Mouse (Mus musculus) macrophage (primary cell): ENCODE data around the gene Fam193b. TPM values are rescaled to one million over a fixed set of nuclear protein-coding genes. Genes with fewer than 3 reads are reported as not detected.
"Not testable (repeated sequence)": the region's sequence is repeated elsewhere in the genome, so short reads cannot be mapped to it uniquely, and the experiment has no call there.

ENCODE experiments used
- H3K27ac ChIP-seq: fragments of 350-480 bp; formaldehyde crosslinking; 2 replicates; pipeline ENCODE4 v1.9.0; 2021
- H3K36me3 ChIP-seq: fragments of 350-480 bp; formaldehyde crosslinking; 2 replicates; pipeline ENCODE4 v1.9.0; 2021; ENCODE audit errors: inconsistent target
- H3K4me3 ChIP-seq: fragments of 350-480 bp; formaldehyde crosslinking; 2 replicates; pipeline ENCODE4 v1.9.0; 2021; ENCODE audit errors: inconsistent target
- H3K79me2 ChIP-seq: fragments of 350-480 bp; formaldehyde crosslinking; 2 replicates; pipeline ENCODE4 v1.9.0; 2021; ENCODE audit errors: inconsistent target
- WGBS: methylation state at CpG from one replicate; pipeline ENCODE4 v1.1.7; 2026; ENCODE audit warnings: inconsistent platforms; ENCODE audit not compliant: missing documents; 5-methylcytosine and 5-hydroxymethylcytosine counted together
- polyA plus RNA-seq: library from polyadenylated mRNA; stranded (reverse); fragments of 250-400 nt; gene quantifications from 3 replicates; pipeline ENCODE4 v1.2.4, GENCODE M21; 2018; ENCODE audit warnings: inconsistent platforms

Fam193b gene
- polyA plus RNA-seq, 1 experiment from 2014 or later = 12.9 TPM

DNA sequence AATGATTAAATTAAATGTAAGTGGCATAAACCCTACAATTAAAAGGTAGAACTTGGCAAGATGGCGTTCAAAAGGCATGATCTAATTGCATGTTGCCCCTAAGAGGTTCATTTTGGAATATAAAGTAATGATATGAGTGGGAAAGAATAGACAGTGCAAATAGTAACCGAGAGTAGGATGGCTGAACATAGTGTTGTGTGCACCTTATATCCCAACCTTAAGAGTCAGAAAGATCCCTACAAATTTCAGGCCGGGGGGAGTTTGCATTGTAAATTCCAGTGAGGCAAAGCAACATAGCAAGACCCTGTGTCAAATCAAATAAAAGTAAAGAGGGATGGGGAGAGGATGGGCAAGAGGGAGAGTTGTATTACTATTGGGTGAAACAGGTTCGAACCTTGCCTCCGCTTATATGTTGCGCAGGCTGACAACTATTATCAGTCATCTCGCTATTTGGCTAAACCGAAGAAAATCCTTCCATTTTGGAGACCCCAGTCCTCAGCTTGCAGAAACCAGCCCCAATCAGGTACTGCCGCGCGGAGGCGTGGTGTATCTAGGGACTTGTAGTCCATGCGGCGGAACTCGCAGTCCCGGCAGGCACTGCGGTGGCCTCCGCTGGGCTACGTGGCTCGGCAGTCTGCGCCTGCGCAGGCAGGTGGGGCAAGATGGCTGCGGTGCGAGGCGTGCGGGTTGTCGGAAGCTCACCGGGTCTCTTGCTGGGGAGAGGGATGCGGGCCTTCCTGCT lies 21.8 kb upstream of the Fam193b start:
- Histone ChIP-seq H3K79me2 (peaks cover 21% of the 10 kb centered on the region), H3K36me3 (peaks cover 27% of the 10 kb centered on the region), H3K27ac (peak overlapping the region; percentile 59), H3K4me3 (peak overlapping the region; percentile 98)
- WGBS = 5% methylated on average over 29 of the region's 29 CpGs

DNA sequence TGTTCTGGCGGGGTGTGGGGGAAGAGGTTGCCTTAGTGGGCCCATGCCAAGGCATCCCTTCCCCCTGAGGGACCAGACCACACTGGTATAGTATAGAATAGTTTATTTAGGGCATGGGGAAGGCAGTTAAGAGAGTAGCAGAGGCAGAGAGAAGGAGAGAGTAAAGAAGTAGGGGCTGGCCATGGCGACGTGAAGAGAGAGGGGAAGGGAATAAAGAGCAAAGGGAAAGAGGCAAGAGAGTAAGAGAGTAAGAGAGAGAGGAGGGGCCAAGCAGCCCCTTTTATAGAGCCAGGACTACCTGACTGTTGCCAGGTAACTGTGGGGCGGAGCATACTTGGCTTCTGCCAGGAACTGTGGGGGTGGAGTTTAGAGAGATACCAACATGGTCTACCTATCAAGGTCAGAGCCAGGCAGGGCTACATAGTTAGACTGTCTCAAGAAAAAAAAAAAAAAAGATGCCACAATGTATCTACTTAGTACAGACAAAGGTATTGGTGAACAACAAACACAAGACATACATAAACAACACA lies 21.1 kb upstream of the Fam193b start:
- H3K4me3 ChIP-seq = no peak overlapping the region
- peaks cover 23% of the 10 kb centered on the region for H3K36me3 ChIP-seq
- H3K79me2 ChIP-seq = peaks cover 21% of the 10 kb centered on the region
- H3K27ac ChIP-seq = no peak overlapping the region
- WGBS = 88% methylated on average over 3 of the region's 4 CpGs

GRCm38 (mm10) chr13:55578086-55578485 lies 7.2 kb upstream of the Fam193b start:
- no peaks in the 10 kb centered on the region for H3K36me3 ChIP-seq
- H3K4me3 ChIP-seq = no peak overlapping the region
- WGBS = 73% methylated on average over 4 of the region's 4 CpGs
- H3K27ac ChIP-seq = no peak overlapping the region
- H3K79me2 ChIP-seq = no peaks in the 10 kb centered on the region

DNA sequence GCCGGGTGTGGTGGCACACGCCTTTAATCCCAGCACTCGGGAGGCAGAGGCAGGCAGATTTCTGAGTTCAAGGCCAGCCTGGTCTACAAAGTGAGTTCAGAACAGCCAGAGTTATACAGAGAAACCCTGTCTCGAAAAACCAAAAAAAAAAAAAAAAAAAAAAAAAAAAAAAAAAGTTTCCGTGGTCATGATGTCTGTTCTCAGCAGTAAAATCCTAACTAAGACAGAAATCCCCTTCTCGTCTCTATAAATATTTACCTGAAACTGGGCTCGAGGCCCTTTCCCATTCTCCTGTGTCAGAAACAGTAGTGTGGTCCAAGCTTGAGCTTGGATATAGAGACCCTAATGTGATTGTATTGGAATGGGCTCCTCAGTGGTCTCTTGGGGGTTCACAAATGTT lies 6.0 kb upstream of the Fam193b start:
- 88% methylated on average over 5 of the region's 7 CpGs for WGBS
- H3K79me2 ChIP-seq, H3K36me3 ChIP-seq, H3K27ac ChIP-seq, H3K4me3 ChIP-seq: not testable (repeated sequence)

DNA sequence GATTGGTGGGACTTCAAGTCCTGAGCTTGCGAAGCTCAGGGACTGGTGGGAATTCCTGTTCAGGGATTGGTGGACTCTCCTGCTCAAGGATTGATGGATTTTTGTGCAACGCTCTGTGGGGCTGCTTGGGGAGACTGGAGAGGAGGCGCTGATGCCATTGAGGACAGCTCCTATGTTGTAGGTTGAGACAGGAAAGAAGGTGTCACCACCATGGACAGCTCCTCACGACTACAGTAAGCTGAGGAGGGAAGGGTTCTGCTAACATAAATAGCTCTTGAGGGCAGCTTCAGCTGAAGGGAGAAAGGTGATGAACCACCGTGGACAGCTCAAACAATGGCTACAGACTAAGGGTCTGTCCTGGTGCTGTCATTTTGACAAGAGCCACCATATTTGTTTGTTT lies 5.0 kb upstream of the Fam193b start:
- H3K36me3 ChIP-seq = no peaks in the 10 kb centered on the region
- H3K27ac ChIP-seq = no peak overlapping the region
- H3K79me2 ChIP-seq = no peaks in the 10 kb centered on the region
- no peak overlapping the region for H3K4me3 ChIP-seq
- 69% methylated on average over 5 of the region's 5 CpGs for WGBS

GRCm38 (mm10) chr13:55574321-55574720 lies 3.4 kb upstream of the Fam193b start:
- Histone ChIP-seq H3K79me2 (peaks cover 13% of the 10 kb centered on the region), H3K4me3 (no peak overlapping the region), H3K27ac (no peak overlapping the region), H3K36me3 (no peaks in the 10 kb centered on the region)
- 78% methylated on average over 5 of the region's 5 CpGs for WGBS

DNA sequence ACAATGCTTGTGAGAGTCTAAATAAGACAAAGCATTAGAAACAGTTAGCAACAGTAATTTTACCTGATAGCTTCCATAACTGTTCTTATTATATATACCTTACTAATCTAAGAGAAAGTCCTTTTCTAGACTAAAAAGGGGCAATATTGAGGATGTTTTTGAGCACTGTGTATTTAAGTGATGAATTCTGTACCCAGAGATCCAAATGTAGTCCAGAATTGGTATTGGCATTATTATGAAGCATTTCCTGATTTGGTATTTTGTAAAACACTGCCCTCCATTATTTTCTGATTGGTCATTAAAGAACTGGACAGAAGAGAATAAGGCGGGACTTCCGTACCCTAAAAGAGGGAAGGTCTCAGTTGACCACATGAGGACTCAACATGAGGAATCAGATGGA lies 2.5 kb upstream of the Fam193b start, which contains the start of gene Tmed9:
Gene Tmed9, plus strand, starts transcription at position 301 of the 400 bp plus-strand sequence.
- Histone ChIP-seq H3K36me3 (no peaks in the 10 kb centered on the region), H3K4me3 (no peak within 1 kb of the TSS), H3K27ac (no peak within 1 kb of the TSS), H3K79me2 (peaks cover 22% of the 10 kb centered on the region)
- WGBS = 94% methylated on average over 2 of the region's 2 CpGs

GRCm38 (mm10) chr13:55571977-55572376 lies 1.1 kb upstream of the Fam193b start:
- Histone ChIP-seq H3K27ac (no peak overlapping the region), H3K36me3 (no peaks in the 10 kb centered on the region), H3K79me2 (peaks cover 36% of the 10 kb centered on the region), H3K4me3 (no peak overlapping the region)
- 94% methylated on average over 2 of the region's 2 CpGs for WGBS

GRCm38 (mm10) chr13:55570286-55570973 lies 490 bp downstream of the Fam193b start:
- under 1% methylated on average over 46 of the region's 47 CpGs for WGBS
- peaks cover 52% of the 10 kb centered on the region for H3K79me2 ChIP-seq
- H3K4me3 ChIP-seq = peak overlapping the region; percentile 94
- no peaks in the 10 kb centered on the region for H3K36me3 ChIP-seq
- H3K27ac ChIP-seq = no peak overlapping the region; the same call in 1 of the 2 replicates

GRCm38 (mm10) chr13:55569726-55570285 lies 1.1 kb downstream of the Fam193b start:
- peaks cover 58% of the 10 kb centered on the region for H3K79me2 ChIP-seq
- peak overlapping the region; percentile 94 for H3K4me3 ChIP-seq
- 44% methylated on average over 16 of the region's 16 CpGs for WGBS
- no peaks in the 10 kb centered on the region for H3K36me3 ChIP-seq
- H3K27ac ChIP-seq = no peak overlapping the region

DNA sequence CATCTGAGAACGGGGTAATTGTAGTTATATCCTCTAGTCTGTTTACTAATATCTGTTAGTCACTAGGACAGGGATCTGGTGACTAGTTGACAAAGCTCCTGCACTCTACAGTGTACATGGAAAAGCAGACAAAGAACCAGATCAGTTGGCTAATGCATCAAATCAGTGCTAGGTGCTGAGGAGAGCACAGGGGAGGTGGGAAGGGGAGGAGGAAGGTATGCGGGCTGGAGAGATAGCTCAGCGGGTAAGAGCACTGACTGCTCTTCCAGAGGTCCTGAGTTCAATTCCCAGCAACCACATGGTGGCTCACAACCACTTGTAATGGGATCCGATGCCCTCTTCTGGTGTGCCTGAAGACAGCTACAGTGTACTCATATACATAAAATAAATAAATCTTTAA lies 2.4 kb downstream of the Fam193b start:
- H3K36me3 ChIP-seq, H3K27ac ChIP-seq, H3K4me3 ChIP-seq: not testable (repeated sequence)
- WGBS = 100% methylated on average over 4 of the region's 4 CpGs
- peaks cover 71% of the 10 kb centered on the region for H3K79me2 ChIP-seq

DNA sequence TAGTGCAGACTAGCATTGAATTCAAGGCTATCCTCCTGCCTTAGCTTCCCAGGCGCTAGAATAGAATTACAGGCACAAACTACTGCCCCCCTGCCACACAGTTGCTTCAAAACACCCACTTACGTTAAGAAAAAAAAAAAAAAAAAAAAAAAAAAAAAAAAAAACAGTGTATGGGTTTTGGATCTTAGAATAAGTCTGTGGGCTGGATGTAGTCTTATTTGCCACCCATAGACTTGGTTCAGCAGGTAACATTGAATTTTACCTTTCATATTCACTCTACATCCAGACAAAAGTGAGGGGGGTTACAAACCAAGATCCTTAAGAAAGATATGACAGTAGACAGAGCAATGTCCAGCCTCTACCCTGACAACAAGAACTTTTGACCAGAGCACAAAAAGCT lies 3.0 kb downstream of the Fam193b start:
- 100% methylated on average over 1 of the region's 2 CpGs for WGBS
- H3K27ac ChIP-seq = no peak overlapping the region
- no peak overlapping the region for H3K4me3 ChIP-seq
- H3K36me3 ChIP-seq = no peaks in the 10 kb centered on the region
- H3K79me2 ChIP-seq = peaks cover 77% of the 10 kb centered on the region

- Histone ChIP-seq H3K4me3 (no peak overlapping the region), H3K79me2 (peaks cover 85% of the 10 kb centered on the region), H3K36me3 (no peaks in the 10 kb centered on the region), H3K27ac (no peak overlapping the region)
- 95% methylated on average over 6 of the region's 6 CpGs for WGBS
Measured at GRCm38 (mm10) chr13:55567001-55567400, 3.9 kb downstream of the Fam193b start.

DNA sequence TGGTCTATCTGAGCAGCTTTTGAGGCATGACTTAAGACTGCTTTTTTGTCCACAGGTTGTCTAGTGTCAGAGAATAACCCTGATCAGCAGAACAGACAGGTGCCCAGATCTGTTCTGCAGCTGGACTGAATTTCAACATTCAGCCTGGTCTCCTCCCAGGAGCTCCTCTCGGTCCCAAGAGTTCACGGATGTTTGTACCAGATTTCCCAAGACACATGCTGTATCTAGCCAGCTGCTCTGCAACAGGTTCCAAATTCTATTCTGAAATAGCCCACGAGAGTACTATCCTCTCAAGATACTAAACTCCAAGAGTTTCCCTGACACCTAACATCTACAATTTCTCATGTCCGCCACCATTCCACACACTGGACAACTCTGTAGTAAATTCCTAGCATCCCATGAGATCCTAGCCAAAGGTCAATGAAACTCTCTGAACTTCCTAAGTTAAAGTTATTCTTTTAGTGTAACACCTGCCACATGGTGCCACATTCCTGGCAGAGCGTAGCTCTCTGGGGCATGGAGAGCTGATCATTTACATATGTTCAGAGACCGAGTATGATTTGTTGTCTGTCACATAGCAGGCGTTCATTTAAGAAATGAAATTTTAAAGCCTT lies 7.5 kb downstream of the Fam193b start:
- no peaks in the 10 kb centered on the region for H3K36me3 ChIP-seq

More for the DNA sequence above, 7.5 kb downstream of the Fam193b start:
- peaks cover 89% of the 10 kb centered on the region; the same call in 1 of the 2 replicates for H3K79me2 ChIP-seq
- H3K4me3 ChIP-seq = no peak overlapping the region
- no peak overlapping the region for H3K27ac ChIP-seq
- 96% methylated on average over 7 of the region's 7 CpGs for WGBS
